Mouse (Mus musculus): ENCODE data around the gene Pfkp. TPM values are rescaled to one million over a fixed set of nuclear protein-coding genes. Genes with fewer than 3 reads are reported as not detected.

Pfkp gene
- polyA plus RNA-seq, 1 experiment from 2014 or later = 193 TPM

GRCm38 (mm10) chr13:6636976-6637375, 11.6 kb downstream of the Pfkp start:
- H3K4me3 ChIP-seq = no peak overlapping the region
- no peak overlapping the region for H3K9ac ChIP-seq
- no peak overlapping the region for H3K4me2 ChIP-seq
- H3K4me1 ChIP-seq (replicated peaks) = peaks cover 65% of the 10 kb centered on the region
- H3K27ac ChIP-seq (ENCODE audit: poor library complexity, severe bottlenecking) = peak overlapping the region; percentile 95
- no peaks in the 10 kb centered on the region for H3K36me3 ChIP-seq
- ATAC-seq (ENCODE audit: insufficient number of reproducible peaks, low FRiP score) = no peak
- WGBS = 56% methylated on average over 4 of the region's 4 CpGs
- no peaks in the 10 kb centered on the region for H3K27me3 ChIP-seq (replicated peaks)
- no peaks in the 10 kb centered on the region for H3K9me3 ChIP-seq (replicated peaks)

GRCm38 (mm10) chr13:6636520-6636919, 12.1 kb downstream of the Pfkp start:
- ATAC-seq (ENCODE audit: insufficient number of reproducible peaks, low FRiP score) = no peak
- H3K4me2 ChIP-seq = no peak overlapping the region
- peaks cover 69% of the 10 kb centered on the region for H3K4me1 ChIP-seq (replicated peaks)
- 0 out of 2 replicates have a peak overlapping the region, but pooled peaks have one; percentile 31 for H3K9ac ChIP-seq
- no peaks in the 10 kb centered on the region for H3K9me3 ChIP-seq (replicated peaks)
- no peaks in the 10 kb centered on the region for H3K36me3 ChIP-seq
- H3K4me3 ChIP-seq = no peak overlapping the region
- H3K27me3 ChIP-seq (replicated peaks) = no peaks in the 10 kb centered on the region
- WGBS = 62% methylated on average over 6 of the region's 6 CpGs
- H3K27ac ChIP-seq (ENCODE audit: poor library complexity, severe bottlenecking) = peak overlapping the region; percentile 95

- H3K4me1 ChIP-seq (replicated peaks) = peaks cover 79% of the 10 kb centered on the region
- ATAC-seq (ENCODE audit: insufficient number of reproducible peaks, low FRiP score) = peak; percentile 51
- H3K9me3 ChIP-seq (replicated peaks) = no peaks in the 10 kb centered on the region
- no peaks in the 10 kb centered on the region for H3K27me3 ChIP-seq (replicated peaks)
- no peak overlapping the region for H3K4me3 ChIP-seq
- H3K27ac ChIP-seq (ENCODE audit: poor library complexity, severe bottlenecking) = peak overlapping the region; percentile 95
- no peaks in the 10 kb centered on the region for H3K36me3 ChIP-seq
- H3K9ac ChIP-seq = 0 out of 2 replicates have a peak overlapping the region, but pooled peaks have one; percentile 31
- peak overlapping the region; percentile 29; the same call in 1 of the 2 replicates for H3K4me2 ChIP-seq
- 16% methylated on average over 11 of the region's 11 CpGs for WGBS
Observed at GRCm38 (mm10) chr13:6635138-6636076, 13.2 kb downstream of the Pfkp start.

GRCm38 (mm10) chr13:6634063-6634462, 14.5 kb downstream of the Pfkp start:
- Histone ChIP-seq H3K36me3 (no peaks in the 10 kb centered on the region), H3K4me2 (peak overlapping the region; percentile 43), H3K27me3 (replicated peaks) (no peaks in the 10 kb centered on the region), H3K9ac (peak overlapping the region; percentile 35; the same call in 1 of the 2 replicates), H3K4me3 (no peak overlapping the region), H3K27ac (ENCODE audit: poor library complexity, severe bottlenecking) (peak overlapping the region; percentile 95), H3K4me1 (replicated peaks) (peaks cover 87% of the 10 kb centered on the region), H3K9me3 (replicated peaks) (no peaks in the 10 kb centered on the region)
- ATAC-seq (ENCODE audit: insufficient number of reproducible peaks, low FRiP score) = no peak
- 62% methylated on average over 12 of the region's 12 CpGs for WGBS

- Histone ChIP-seq H3K9ac (peak overlapping the region; percentile 35; the same call in 1 of the 2 replicates), H3K4me1 (replicated peaks) (peaks cover 83% of the 10 kb centered on the region), H3K4me2 (peak overlapping the region; percentile 43), H3K27ac (ENCODE audit: poor library complexity, severe bottlenecking) (peak overlapping the region; percentile 95), H3K36me3 (no peaks in the 10 kb centered on the region), H3K4me3 (no peak overlapping the region), H3K27me3 (replicated peaks) (no peaks in the 10 kb centered on the region), H3K9me3 (replicated peaks) (no peaks in the 10 kb centered on the region)
- WGBS = 30% methylated on average over 7 of the region's 7 CpGs
- ATAC-seq (ENCODE audit: insufficient number of reproducible peaks, low FRiP score) = peak; percentile 45; the same call in 1 of the 2 replicates
Observed at GRCm38 (mm10) chr13:6633524-6633923, 15.1 kb downstream of the Pfkp start.

- H3K27ac ChIP-seq (ENCODE audit: poor library complexity, severe bottlenecking) = peak overlapping the region; percentile 95
- no peak overlapping the region for H3K9ac ChIP-seq
Observed at GRCm38 (mm10) chr13:6632935-6633334, 15.6 kb downstream of the Pfkp start.

GRCm38 (mm10) chr13:6632513-6632912, 16.1 kb downstream of the Pfkp start:
- peaks cover 78% of the 10 kb centered on the region for H3K4me1 ChIP-seq (replicated peaks)
- no peak overlapping the region; the same call in 1 of the 2 replicates for H3K27ac ChIP-seq (ENCODE audit: poor library complexity, severe bottlenecking)
- H3K27me3 ChIP-seq (replicated peaks) = no peaks in the 10 kb centered on the region
- no peak overlapping the region for H3K4me2 ChIP-seq
- 45% methylated on average over 8 of the region's 8 CpGs for WGBS
- ATAC-seq (ENCODE audit: insufficient number of reproducible peaks, low FRiP score) = no peak
- H3K4me3 ChIP-seq = no peak overlapping the region
- no peaks in the 10 kb centered on the region for H3K9me3 ChIP-seq (replicated peaks)
- no peaks in the 10 kb centered on the region for H3K36me3 ChIP-seq
- H3K9ac ChIP-seq = no peak overlapping the region

More at GRCm38 (mm10) chr13:6632935-6633334, 15.6 kb downstream of the Pfkp start:
- H3K27me3 ChIP-seq (replicated peaks) = no peaks in the 10 kb centered on the region
- no peaks in the 10 kb centered on the region for H3K9me3 ChIP-seq (replicated peaks)
- H3K36me3 ChIP-seq = no peaks in the 10 kb centered on the region
- H3K4me3 ChIP-seq = no peak overlapping the region
- no peak for ATAC-seq (ENCODE audit: insufficient number of reproducible peaks, low FRiP score)
- peaks cover 82% of the 10 kb centered on the region for H3K4me1 ChIP-seq (replicated peaks)
- 42% methylated on average over 4 of the region's 4 CpGs for WGBS
- H3K4me2 ChIP-seq = peak overlapping the region; percentile 43

GRCm38 (mm10) chr13:6631772-6632510, 16.6 kb downstream of the Pfkp start:
- no peaks in the 10 kb centered on the region for H3K36me3 ChIP-seq
- H3K9ac ChIP-seq = no peak overlapping the region
- WGBS = 74% methylated on average over 12 of the region's 12 CpGs
- no peaks in the 10 kb centered on the region for H3K9me3 ChIP-seq (replicated peaks)
- no peaks in the 10 kb centered on the region for H3K27me3 ChIP-seq (replicated peaks)
- no peak overlapping the region for H3K27ac ChIP-seq (ENCODE audit: poor library complexity, severe bottlenecking)
- peaks cover 73% of the 10 kb centered on the region for H3K4me1 ChIP-seq (replicated peaks)
- no peak for ATAC-seq (ENCODE audit: insufficient number of reproducible peaks, low FRiP score)
- no peak overlapping the region for H3K4me3 ChIP-seq
- H3K4me2 ChIP-seq = no peak overlapping the region

GRCm38 (mm10) chr13:6630660-6631059, 17.9 kb downstream of the Pfkp start:
- H3K9ac ChIP-seq = no peak overlapping the region
- no peak overlapping the region for H3K4me3 ChIP-seq
- ATAC-seq (ENCODE audit: insufficient number of reproducible peaks, low FRiP score) = no peak
- H3K4me2 ChIP-seq = no peak overlapping the region
- WGBS = 85% methylated on average over 5 of the region's 5 CpGs
- no peaks in the 10 kb centered on the region for H3K27me3 ChIP-seq (replicated peaks)
- H3K9me3 ChIP-seq (replicated peaks) = no peaks in the 10 kb centered on the region
- H3K27ac ChIP-seq (ENCODE audit: poor library complexity, severe bottlenecking) = no peak overlapping the region
- peaks cover 71% of the 10 kb centered on the region for H3K4me1 ChIP-seq (replicated peaks)
- H3K36me3 ChIP-seq = no peaks in the 10 kb centered on the region

- no peak for ATAC-seq (ENCODE audit: insufficient number of reproducible peaks, low FRiP score)
- WGBS = 32% methylated on average over 5 of the region's 5 CpGs
- Histone ChIP-seq H3K36me3 (no peaks in the 10 kb centered on the region), H3K4me2 (0 out of 2 replicates have a peak overlapping the region, but pooled peaks have one; percentile 16), H3K9me3 (replicated peaks) (no peaks in the 10 kb centered on the region), H3K4me1 (replicated peaks) (peaks cover 68% of the 10 kb centered on the region), H3K27ac (ENCODE audit: poor library complexity, severe bottlenecking) (peak overlapping the region; percentile 41), H3K4me3 (no peak overlapping the region), H3K9ac (peak overlapping the region; percentile 22; the same call in 1 of the 2 replicates), H3K27me3 (replicated peaks) (no peaks in the 10 kb centered on the region)
Observed at GRCm38 (mm10) chr13:6629927-6630326, 18.6 kb downstream of the Pfkp start.

Data from heart, embryonic 12.5 days (tissue).